Mouse (Mus musculus) limb, embryonic 10.5 days (tissue): ENCODE data around the gene Bicra. TPM values are rescaled to one million over a fixed set of nuclear protein-coding genes. Genes with fewer than 3 reads are reported as not detected.

Experiments used
- DNase-seq: peaks from one replicate; pipeline ENCODE4 v3.0.0-alpha.2; 2017; ENCODE audit warnings: low spot score
- H3K27ac ChIP-seq: fragments of 300-500 bp; sonication (generic); 2 replicates; pipeline ENCODE4 v1.5.1; 2016; ENCODE audit warnings: mild to moderate bottlenecking
- H3K27me3 ChIP-seq: fragments of 300-500 bp; sonication (generic); 2 replicates; pipeline ENCODE4 v1.6.1; 2016; ENCODE audit warnings: low read depth, mild to moderate bottlenecking; ENCODE audit not compliant: poor library complexity, severe bottlenecking
- H3K36me3 ChIP-seq: fragments of 300-500 bp; sonication (generic); 2 replicates; pipeline ENCODE4 v1.6.1; 2016; ENCODE audit warnings: mild to moderate bottlenecking, moderate library complexity
- H3K4me1 ChIP-seq: fragments of 300-500 bp; sonication (generic); 2 replicates; pipeline ENCODE4 v1.6.1; 2016
- H3K4me3 ChIP-seq: fragments of 300-500 bp; sonication (generic); 2 replicates; pipeline ENCODE4 v1.5.1; 2016; ENCODE audit warnings: mild to moderate bottlenecking, moderate library complexity
- H3K9me3 ChIP-seq: fragments of 300-500 bp; sonication (generic); replicated peaks from 2 replicates; pipeline ENCODE4 v1.6.1; 2016; ENCODE audit warnings: mild to moderate bottlenecking
- WGBS: fragments of 180-500 bp; shearing (Covaris S2); methylation state at CpG from one replicate; pipeline ENCODE4 v1.1.7; 2016; 5-methylcytosine and 5-hydroxymethylcytosine counted together
- polyA plus RNA-seq: library from polyadenylated mRNA; unstranded; fragments of >200 nt; fragmentation: Nextera tagmentation; extraction: Ambion mirVana; gene quantifications from 2 replicates; pipeline ENCODE4 v1.2.1, GENCODE M21; 2016

Gene Bicra
- polyA plus RNA-seq, 1 experiment from 2014 or later: 10.8 TPM

DNA sequence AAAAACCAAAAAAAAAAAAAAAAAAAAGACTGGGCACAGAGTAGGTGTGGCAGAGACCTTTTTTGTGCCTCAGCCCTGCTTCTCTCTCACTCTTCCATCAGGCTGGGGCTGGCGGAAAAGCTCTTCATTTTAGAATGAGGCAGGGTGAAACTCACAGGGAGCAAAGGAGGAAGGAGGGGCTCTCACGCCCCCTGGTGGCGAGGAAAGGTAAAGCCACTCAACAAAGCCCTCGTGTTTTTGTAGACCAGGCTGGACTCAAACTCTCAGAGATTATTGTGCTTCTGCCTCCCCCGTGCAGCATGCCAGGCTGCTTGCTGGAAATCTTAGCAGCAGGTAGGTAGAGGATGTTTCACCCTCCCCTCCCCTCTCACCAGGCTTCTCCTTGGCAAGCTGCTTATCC is 73.0 kb downstream of the Bicra start:
- H3K4me3 ChIP-seq: no peak overlapping the region
- whole genome bisulfite sequencing: 62% methylated on average over 5 of the region's 5 CpGs
- H3K36me3 ChIP-seq: peaks cover 97% of the 10 kb centered on the region
- DNase-seq: peak; percentile 63
- no peaks in the 10 kb centered on the region for H3K4me1 ChIP-seq
- H3K9me3 ChIP-seq: 0 out of 2 replicates have a peak, but pooled peaks cover 2% of the 10 kb centered on the region
- H3K27me3 ChIP-seq: no peaks in the 10 kb centered on the region
- no peak overlapping the region for H3K27ac ChIP-seq

GRCm38 (mm10) chr7:15972247-15972646 is 75.5 kb downstream of the Bicra start:
- H3K9me3 ChIP-seq: 0 out of 2 replicates have a peak, but pooled peaks cover 2% of the 10 kb centered on the region
- H3K36me3 ChIP-seq: peaks cover 72% of the 10 kb centered on the region
- no peak overlapping the region for H3K27ac ChIP-seq
- H3K27me3 ChIP-seq: no peaks in the 10 kb centered on the region
- no peak for DNase-seq
- 64% methylated on average over 25 of the region's 25 CpGs for WGBS
- 0 out of 2 replicates have a peak, but pooled peaks cover 3% of the 10 kb centered on the region for H3K4me1 ChIP-seq
- no peak overlapping the region for H3K4me3 ChIP-seq

DNA sequence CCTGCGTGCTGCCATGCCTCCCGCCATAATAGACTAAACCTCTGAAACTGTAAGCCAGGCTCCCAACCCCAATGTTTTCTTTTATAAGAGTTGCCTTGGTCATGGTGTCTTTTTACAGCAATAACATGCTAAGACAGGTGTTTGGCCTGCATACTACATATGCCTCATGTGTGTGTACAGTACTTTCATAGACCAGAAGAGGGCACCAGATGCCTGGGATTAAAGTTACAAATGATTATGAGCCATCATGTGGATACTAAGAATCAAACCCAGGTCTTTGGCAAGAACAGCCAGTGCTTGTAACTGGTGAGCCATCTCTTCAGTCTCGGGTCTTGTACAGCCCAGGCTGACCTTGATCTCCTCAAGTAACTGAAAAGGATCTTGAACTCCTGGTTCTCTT is 78.0 kb downstream of the Bicra start:
- 88% methylated on average over 3 of the region's 3 CpGs for WGBS
- Histone ChIP-seq H3K27ac (no peak overlapping the region), H3K36me3 (peaks cover 49% of the 10 kb centered on the region), H3K27me3 (no peaks in the 10 kb centered on the region), H3K4me3 (no peak overlapping the region), H3K4me1 (0 out of 2 replicates have a peak, but pooled peaks cover 5% of the 10 kb centered on the region), H3K9me3 (0 out of 2 replicates have a peak, but pooled peaks cover 2% of the 10 kb centered on the region)
- no peak for DNase-seq

DNA sequence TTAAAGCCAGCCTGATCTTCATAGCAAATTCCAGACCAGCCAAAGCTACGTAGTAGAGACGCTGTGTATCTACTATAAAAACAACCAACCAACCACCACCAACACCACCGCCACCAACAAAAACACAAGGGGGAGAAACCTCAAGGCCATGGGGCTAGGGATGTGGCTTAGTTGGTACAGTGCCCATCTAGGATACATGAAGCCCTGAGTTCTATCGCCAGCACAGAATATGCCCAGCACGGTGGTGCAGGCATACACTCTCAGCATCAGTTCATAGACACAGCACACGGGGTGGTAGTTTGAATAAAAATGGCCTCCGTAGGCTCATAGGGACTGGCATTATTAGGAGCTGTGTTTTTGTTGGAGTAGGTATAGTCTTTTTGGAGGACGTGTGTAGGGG is 79.4 kb downstream of the Bicra start:
- 88% methylated on average over 8 of the region's 8 CpGs for WGBS
- Histone ChIP-seq H3K9me3 (0 out of 2 replicates have a peak, but pooled peaks cover 2% of the 10 kb centered on the region), H3K4me1 (0 out of 2 replicates have a peak, but pooled peaks cover 5% of the 10 kb centered on the region), H3K4me3 (no peak overlapping the region), H3K27me3 (no peaks in the 10 kb centered on the region), H3K27ac (no peak overlapping the region), H3K36me3 (peaks cover 35% of the 10 kb centered on the region)
- no peak for DNase-seq

DNA sequence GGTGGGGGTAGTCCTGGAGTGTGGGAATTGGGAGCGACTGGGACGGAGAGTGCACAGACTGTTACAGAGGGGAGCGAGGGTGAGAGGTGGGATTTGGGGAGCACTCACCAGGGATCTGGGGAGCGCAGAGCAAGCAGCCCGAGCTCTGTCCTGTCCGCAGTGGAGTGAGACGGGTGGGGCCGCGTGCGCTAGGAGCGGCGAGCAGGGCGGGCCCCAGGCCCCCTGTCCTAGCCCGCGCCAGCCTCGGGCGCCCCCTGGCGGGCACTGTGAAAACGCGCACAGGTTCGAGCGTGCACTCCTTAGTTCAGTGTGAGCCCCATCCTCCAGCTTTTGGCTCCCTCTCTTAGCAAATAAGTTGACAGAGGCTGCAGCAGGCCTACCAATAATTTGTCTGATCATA is 80.4 kb downstream of the Bicra start, which contains the start of gene Ehd2:
Gene Ehd2, minus strand, starts transcription at position 256 of the 400 bp plus-strand sequence.
- peaks cover 15% of the 10 kb centered on the region for H3K4me1 ChIP-seq
- H3K4me3 ChIP-seq: peak within 1 kb of the TSS; percentile 44
- 0 out of 2 replicates have a peak, but pooled peaks cover 2% of the 10 kb centered on the region for H3K9me3 ChIP-seq
- H3K36me3 ChIP-seq: peaks cover 25% of the 10 kb centered on the region
- peak; percentile 87 for DNase-seq
- WGBS: 1% methylated on average over 22 of the region's 22 CpGs
- 0 out of 2 replicates have a peak within 1 kb of the TSS, but pooled peaks have one; percentile 22 for H3K27ac ChIP-seq
- no peaks in the 10 kb centered on the region for H3K27me3 ChIP-seq

- Histone ChIP-seq H3K4me3 (no peak overlapping the region), H3K27me3 (no peaks in the 10 kb centered on the region), H3K27ac (no peak overlapping the region), H3K9me3 (0 out of 2 replicates have a peak, but pooled peaks cover 4% of the 10 kb centered on the region), H3K36me3 (peaks cover 17% of the 10 kb centered on the region), H3K4me1 (peaks cover 18% of the 10 kb centered on the region)
- no peak for DNase-seq
- 63% methylated on average over 3 of the region's 3 CpGs for WGBS
Measured at GRCm38 (mm10) chr7:15966489-15966888, 81.2 kb downstream of the Bicra start.

DNA sequence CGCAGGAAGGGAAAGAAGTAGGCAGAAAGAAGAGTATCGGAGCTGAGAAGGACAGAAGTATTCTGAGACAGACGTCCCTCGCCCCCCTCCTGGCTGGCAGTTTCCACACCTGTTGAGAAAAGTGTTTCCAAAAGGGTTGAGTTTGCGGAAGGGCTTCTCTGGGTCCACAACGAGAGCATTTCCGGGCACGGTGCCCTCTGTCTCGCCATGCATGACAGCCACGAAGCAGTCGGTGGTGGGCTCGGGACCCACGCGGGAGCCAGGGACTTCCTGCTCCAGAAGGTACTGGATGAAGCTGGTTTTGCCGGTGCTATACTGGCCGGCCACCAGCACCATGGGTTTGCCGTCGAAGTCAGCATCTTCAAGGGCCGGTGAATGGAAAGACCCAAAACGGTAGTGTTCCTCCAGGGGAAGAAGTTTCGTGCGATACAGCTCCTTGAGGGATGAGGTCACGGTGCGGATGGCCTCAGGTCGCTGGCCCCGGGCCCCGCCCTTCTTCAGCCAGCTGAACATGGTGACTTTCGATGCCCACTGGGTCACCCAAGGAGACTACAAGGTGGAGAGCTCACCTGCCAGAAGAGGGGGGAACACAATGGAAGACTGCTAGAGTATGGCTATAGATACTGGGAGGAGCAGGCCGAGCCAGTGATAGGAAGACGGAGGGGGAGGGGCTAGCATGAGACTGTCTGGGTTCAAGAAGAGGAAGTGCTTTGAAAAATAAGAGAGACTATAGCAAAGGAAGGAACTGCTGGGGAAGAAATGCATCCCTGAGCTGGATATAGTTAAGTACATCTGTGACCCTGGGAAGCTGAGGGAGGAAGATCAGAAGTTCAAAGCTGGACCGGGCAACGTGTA is 83.7 kb downstream of the Bicra start:
- H3K36me3 ChIP-seq: no peaks in the 10 kb centered on the region
- 87% methylated on average over 32 of the region's 32 CpGs for WGBS
- H3K27me3 ChIP-seq: no peaks in the 10 kb centered on the region
- no peak overlapping the region for H3K27ac ChIP-seq
- H3K4me3 ChIP-seq: no peak overlapping the region
- 0 out of 2 replicates have a peak, but pooled peaks cover 1% of the 10 kb centered on the region for H3K9me3 ChIP-seq
- peaks cover 22% of the 10 kb centered on the region for H3K4me1 ChIP-seq
- no peak for DNase-seq

DNA sequence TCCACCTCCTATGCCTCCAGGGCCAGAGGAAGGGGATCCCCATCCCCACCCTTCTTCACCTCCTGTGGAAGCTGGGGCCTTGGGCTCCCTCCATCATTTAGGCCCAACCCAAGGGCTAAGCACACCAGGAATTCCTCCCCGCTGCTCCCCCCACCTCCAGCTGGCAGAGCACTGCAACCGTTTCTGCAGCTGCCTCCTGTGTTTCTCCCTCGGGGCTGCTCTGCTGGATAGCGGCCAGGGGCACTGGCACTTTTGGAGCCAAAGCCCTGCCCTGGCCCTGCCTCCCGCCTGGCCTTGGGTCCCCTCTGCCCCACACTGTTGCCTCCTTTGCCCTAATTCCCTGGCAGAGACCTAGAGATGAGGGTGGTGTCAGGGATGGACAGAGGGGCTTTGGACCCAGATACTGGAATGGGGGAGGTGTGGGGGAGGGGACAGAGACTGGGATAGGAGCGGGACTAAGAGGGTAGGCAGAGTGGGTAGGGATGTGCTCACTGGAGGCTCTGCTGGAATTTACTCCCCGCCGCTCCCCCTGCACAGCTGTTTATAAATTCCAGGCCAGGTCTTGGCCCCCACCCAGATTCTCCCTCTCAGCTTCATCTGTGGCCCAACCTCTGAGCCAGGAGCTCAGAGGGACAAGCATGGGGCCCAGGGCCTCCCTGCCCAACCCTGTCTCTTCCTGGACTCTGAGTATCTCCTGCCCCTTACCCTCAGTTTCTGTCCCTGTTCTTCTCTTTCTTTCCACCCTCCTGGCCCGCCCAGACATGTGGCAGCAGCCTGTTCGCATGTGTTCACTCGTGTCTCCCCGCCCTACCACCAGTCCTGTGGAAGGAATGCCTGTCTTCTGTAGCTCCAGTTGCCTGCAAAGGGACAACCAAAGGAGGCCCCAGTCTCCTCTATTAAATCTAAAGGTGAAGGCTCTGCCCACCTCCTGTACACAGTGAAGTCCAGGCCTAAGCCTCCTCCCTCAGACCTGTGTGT is 85.1 kb downstream of the Bicra start:
- Histone ChIP-seq H3K36me3 (no peaks in the 10 kb centered on the region), H3K4me1 (peaks cover 22% of the 10 kb centered on the region), H3K27me3 (no peaks in the 10 kb centered on the region), H3K4me3 (0 out of 2 replicates have a peak overlapping the region, but pooled peaks have one; percentile 9), H3K9me3 (0 out of 2 replicates have a peak, but pooled peaks cover 1% of the 10 kb centered on the region), H3K27ac (peak overlapping the region; percentile 75)
- WGBS: 40% methylated on average over 12 of the region's 12 CpGs
- no peak for DNase-seq

DNA sequence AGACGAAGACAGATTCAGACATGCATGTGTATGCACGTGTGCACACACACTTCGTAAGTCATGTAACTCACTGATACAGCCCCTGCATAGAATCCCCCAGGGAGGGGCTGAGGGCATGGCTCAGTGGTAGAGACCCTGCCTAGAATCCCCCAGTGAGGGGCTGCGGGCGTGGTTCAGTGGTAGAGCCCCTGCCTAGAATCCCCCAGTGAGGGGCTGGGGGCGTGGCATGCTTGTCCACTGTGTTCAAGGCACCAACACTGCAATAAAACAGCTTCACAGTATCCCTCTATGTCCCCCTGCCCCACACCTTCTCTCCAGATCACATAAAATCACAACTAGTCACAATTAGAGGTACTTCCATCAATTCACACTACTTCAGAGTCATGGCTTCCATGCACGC is 85.9 kb downstream of the Bicra start:
- Histone ChIP-seq H3K4me1 (peaks cover 17% of the 10 kb centered on the region), H3K4me3 (no peak overlapping the region), H3K36me3 (no peaks in the 10 kb centered on the region), H3K9me3 (0 out of 2 replicates have a peak, but pooled peaks cover 1% of the 10 kb centered on the region), H3K27me3 (no peaks in the 10 kb centered on the region), H3K27ac (no peak overlapping the region)
- 91% methylated on average over 7 of the region's 7 CpGs for WGBS
- no peak for DNase-seq

DNA sequence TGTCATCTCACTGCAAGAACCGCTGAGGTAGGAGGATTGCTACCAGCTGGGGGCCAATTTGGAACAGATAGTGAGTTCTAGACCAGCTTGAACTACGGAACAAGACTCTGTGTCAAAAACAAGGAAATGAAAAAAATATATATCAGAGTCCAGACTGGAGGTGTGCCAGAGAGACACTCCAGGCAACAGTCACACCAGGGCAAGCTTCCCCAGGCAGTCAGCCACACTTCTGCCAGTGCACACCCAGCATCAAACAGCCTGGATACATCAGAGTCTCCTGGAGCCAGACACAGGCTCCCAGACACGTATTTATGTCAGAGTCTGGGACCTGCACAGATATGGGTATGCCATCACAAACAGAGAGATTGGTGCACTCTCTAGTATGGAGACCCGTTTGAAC is 86.5 kb downstream of the Bicra start:
- H3K4me3 ChIP-seq: no peak overlapping the region
- no peaks in the 10 kb centered on the region for H3K27me3 ChIP-seq
- peaks cover 17% of the 10 kb centered on the region for H3K4me1 ChIP-seq
- no peak overlapping the region for H3K27ac ChIP-seq
- H3K36me3 ChIP-seq: no peaks in the 10 kb centered on the region
- WGBS: 72% methylated on average over 4 of the region's 4 CpGs
- DNase-seq: no peak
- 0 out of 2 replicates have a peak, but pooled peaks cover 1% of the 10 kb centered on the region for H3K9me3 ChIP-seq

DNA sequence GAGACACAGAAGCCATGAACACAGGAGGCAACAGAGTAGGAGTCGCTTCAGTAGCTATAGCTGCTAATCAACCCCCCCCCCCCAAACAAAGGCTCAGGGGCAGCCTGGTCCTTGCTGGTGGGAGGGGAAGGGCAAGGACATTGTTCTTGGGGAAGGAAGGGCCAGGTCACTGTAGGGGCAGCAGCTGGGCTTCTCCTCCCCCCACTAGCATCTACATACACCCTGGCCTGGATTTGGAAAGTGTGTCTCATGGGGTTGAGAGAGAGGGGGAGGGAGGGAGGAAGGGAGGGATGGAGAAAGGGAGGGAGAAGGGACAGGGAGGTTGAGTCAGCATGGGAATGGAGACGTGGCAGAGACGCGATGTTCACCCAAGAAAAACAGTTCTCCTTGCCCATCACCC is 87.0 kb downstream of the Bicra start:
- Histone ChIP-seq H3K27me3 (peaks cover 3% of the 10 kb centered on the region), H3K4me3 (no peak overlapping the region), H3K36me3 (no peaks in the 10 kb centered on the region), H3K4me1 (peaks cover 17% of the 10 kb centered on the region), H3K27ac (no peak overlapping the region), H3K9me3 (0 out of 2 replicates have a peak, but pooled peaks cover 1% of the 10 kb centered on the region)
- WGBS: 56% methylated on average over 4 of the region's 4 CpGs
- DNase-seq: no peak

GRCm38 (mm10) chr7:15956143-15956542 is 91.6 kb downstream of the Bicra start:
- Histone ChIP-seq H3K27me3 (peaks cover 16% of the 10 kb centered on the region), H3K9me3 (no peaks in the 10 kb centered on the region), H3K4me1 (peaks cover 11% of the 10 kb centered on the region), H3K36me3 (no peaks in the 10 kb centered on the region), H3K27ac (no peak overlapping the region), H3K4me3 (no peak overlapping the region)
- DNase-seq: no peak
- WGBS: 72% methylated on average over 5 of the region's 5 CpGs
